Mouse (Mus musculus): ENCODE results near the gene Gabarap. TPM values are rescaled to one million over a fixed set of nuclear protein-coding genes. Genes with fewer than 3 reads are reported as not detected.
"Not testable (repeated sequence)": the region's sequence is repeated elsewhere in the genome, so short reads cannot be mapped to it uniquely, and the experiment has no call there.

The Gabarap gene
- 280 and 332 TPM in 2 replicates for polyA plus RNA-seq (2016; fragmentation: Nextera tagmentation; extraction: Ambion mirVana)

- under 1% methylated on average over 40 of the region's 40 CpGs for WGBS
- DNase-seq (ENCODE audit: low spot score), result peak; percentile 96
- peaks cover 63% of the 10 kb centered on the region for H3K36me3 ChIP-seq
- H3K4me3 ChIP-seq, result peak within 1 kb of the TSS; percentile 69
- no peaks in the 10 kb centered on the region for H3K27me3 ChIP-seq (ENCODE audit: low read depth, poor library complexity, severe bottlenecking)
- peak within 1 kb of the TSS; percentile 89 for H3K27ac ChIP-seq
- H3K4me1 ChIP-seq, result peaks cover 22% of the 10 kb centered on the region
- H3K9me3 ChIP-seq (replicated peaks), result no peaks in the 10 kb centered on the region
These were observed at the start of gene Gabarap for GRCm38 (mm10) chr11:69990850-69991691. Gabarap (plus strand) TSS chr11:69991143.

GRCm38 (mm10) chr11:69945216-69945615 is 45.7 kb upstream of the Gabarap start:
- Histone ChIP-seq H3K9me3 (replicated peaks) (no peaks in the 10 kb centered on the region), H3K4me1 (peaks cover 31% of the 10 kb centered on the region), H3K27me3 (ENCODE audit: low read depth, poor library complexity, severe bottlenecking) (peaks cover 5% of the 10 kb centered on the region; the same call in 1 of the 2 replicates), H3K36me3 (peaks cover 58% of the 10 kb centered on the region), H3K4me3 (0 out of 2 replicates have a peak overlapping the region, but pooled peaks have one; percentile 2), H3K27ac (peak overlapping the region; percentile 96; the same call in 1 of the 2 replicates)
- 79% methylated on average over 13 of the region's 13 CpGs for WGBS
- DNase-seq (ENCODE audit: low spot score), result no peak

- Histone ChIP-seq H3K36me3 (peaks cover 52% of the 10 kb centered on the region), H3K4me1 (peaks cover 31% of the 10 kb centered on the region), H3K27me3 (ENCODE audit: low read depth, poor library complexity, severe bottlenecking) (no peaks in the 10 kb centered on the region), H3K4me3 (peak overlapping the region; percentile 57), H3K27ac (peak overlapping the region; percentile 96), H3K9me3 (replicated peaks) (no peaks in the 10 kb centered on the region)
- no peak for DNase-seq (ENCODE audit: low spot score)
- 93% methylated on average over 18 of the region's 18 CpGs for WGBS
These were observed 44.7 kb upstream of the Gabarap start for GRCm38 (mm10) chr11:69945997-69946891.

GRCm38 (mm10) chr11:69947337-69948065 is 43.4 kb upstream of the Gabarap start:
- DNase-seq (ENCODE audit: low spot score), result peak; percentile 75
- 2% methylated on average over 29 of the region's 29 CpGs for WGBS
- Histone ChIP-seq H3K9me3 (replicated peaks) (no peaks in the 10 kb centered on the region), H3K4me3 (peak overlapping the region; percentile 57), H3K4me1 (peaks cover 31% of the 10 kb centered on the region), H3K36me3 (peaks cover 41% of the 10 kb centered on the region), H3K27me3 (ENCODE audit: low read depth, poor library complexity, severe bottlenecking) (no peaks in the 10 kb centered on the region), H3K27ac (peak overlapping the region; percentile 96)

- Histone ChIP-seq H3K4me1 (peaks cover 31% of the 10 kb centered on the region), H3K36me3 (peaks cover 34% of the 10 kb centered on the region), H3K9me3 (replicated peaks) (no peaks in the 10 kb centered on the region), H3K4me3 (peak within 1 kb of the TSS; percentile 57), H3K27me3 (ENCODE audit: low read depth, poor library complexity, severe bottlenecking) (no peaks in the 10 kb centered on the region), H3K27ac (peak within 1 kb of the TSS; percentile 96)
- peak; percentile 96 for DNase-seq (ENCODE audit: low spot score)
- under 1% methylated on average over 32 of the region's 34 CpGs for WGBS
These were observed 42.7 kb upstream of the Gabarap start, which contains the start of gene Slc2a4 for GRCm38 (mm10) chr11:69948066-69948762. Slc2a4 (minus strand) TSS chr11:69948188.

GRCm38 (mm10) chr11:69948763-69949150 is 42.2 kb upstream of the Gabarap start:
- H3K9me3 ChIP-seq (replicated peaks), result no peaks in the 10 kb centered on the region
- peak; percentile 92 for DNase-seq (ENCODE audit: low spot score)
- H3K36me3 ChIP-seq, result peaks cover 29% of the 10 kb centered on the region
- H3K4me1 ChIP-seq, result peaks cover 31% of the 10 kb centered on the region
- no peaks in the 10 kb centered on the region for H3K27me3 ChIP-seq (ENCODE audit: low read depth, poor library complexity, severe bottlenecking)
- peak overlapping the region; percentile 57 for H3K4me3 ChIP-seq
- H3K27ac ChIP-seq, result peak overlapping the region; percentile 96
- 0% methylated on average over 14 of the region's 14 CpGs for WGBS

- no peak overlapping the region for H3K27ac ChIP-seq
- H3K4me3 ChIP-seq, result no peak overlapping the region
- H3K36me3 ChIP-seq, result peaks cover 7% of the 10 kb centered on the region
- H3K9me3 ChIP-seq (replicated peaks), result no peaks in the 10 kb centered on the region
- H3K27me3 ChIP-seq (ENCODE audit: low read depth, poor library complexity, severe bottlenecking), result no peaks in the 10 kb centered on the region
- peaks cover 28% of the 10 kb centered on the region for H3K4me1 ChIP-seq
- 47% methylated on average over 4 of the region's 4 CpGs for WGBS
- no peak for DNase-seq (ENCODE audit: low spot score)
These were observed 40.0 kb upstream of the Gabarap start for GRCm38 (mm10) chr11:69950807-69951459.

GRCm38 (mm10) chr11:69952274-69952673 is 38.7 kb upstream of the Gabarap start:
- H3K27me3 ChIP-seq (ENCODE audit: low read depth, poor library complexity, severe bottlenecking), result no peaks in the 10 kb centered on the region
- H3K9me3 ChIP-seq (replicated peaks), result no peaks in the 10 kb centered on the region
- H3K4me1 ChIP-seq, result peaks cover 15% of the 10 kb centered on the region
- H3K27ac ChIP-seq, result no peak overlapping the region
- no peak overlapping the region for H3K4me3 ChIP-seq
- DNase-seq (ENCODE audit: low spot score), result no peak
- WGBS, result 31% methylated on average over 1 of the region's 1 CpGs
- H3K36me3 ChIP-seq, result no peaks in the 10 kb centered on the region

- Histone ChIP-seq H3K27me3 (ENCODE audit: low read depth, poor library complexity, severe bottlenecking) (no peaks in the 10 kb centered on the region), H3K36me3 (no peaks in the 10 kb centered on the region), H3K9me3 (replicated peaks) (no peaks in the 10 kb centered on the region), H3K27ac (no peak overlapping the region), H3K4me3 (no peak overlapping the region), H3K4me1 (peaks cover 10% of the 10 kb centered on the region)
- WGBS, result 79% methylated on average over 11 of the region's 11 CpGs
- no peak for DNase-seq (ENCODE audit: low spot score)
These were observed 37.6 kb upstream of the Gabarap start for GRCm38 (mm10) chr11:69953267-69953915.

GRCm38 (mm10) chr11:69955618-69956017 is 35.3 kb upstream of the Gabarap start:
- not testable (repeated sequence) for H3K27me3 ChIP-seq (ENCODE audit: low read depth, poor library complexity, severe bottlenecking); H3K4me1 ChIP-seq; H3K27ac ChIP-seq; H3K9me3 ChIP-seq (replicated peaks); DNase-seq (ENCODE audit: low spot score); H3K4me3 ChIP-seq; H3K36me3 ChIP-seq
- WGBS, result 75% methylated on average over 4 of the region's 4 CpGs

GRCm38 (mm10) chr11:69956218-69956617 is 34.7 kb upstream of the Gabarap start:
- H3K9me3 ChIP-seq (replicated peaks), result no peaks in the 10 kb centered on the region
- H3K4me1 ChIP-seq, result no peaks in the 10 kb centered on the region
- H3K27ac ChIP-seq, result no peak overlapping the region
- 0 out of 2 replicates have a peak, but pooled peaks cover 6% of the 10 kb centered on the region for H3K27me3 ChIP-seq (ENCODE audit: low read depth, poor library complexity, severe bottlenecking)
- WGBS, result 71% methylated on average over 1 of the region's 1 CpGs
- DNase-seq (ENCODE audit: low spot score), result no peak
- H3K4me3 ChIP-seq, result no peak overlapping the region
- no peaks in the 10 kb centered on the region for H3K36me3 ChIP-seq

Data from limb, embryonic 10.5 days (tissue).